Mouse (Mus musculus): Measurements from ENCODE around the gene Mark2. TPM values are rescaled to one million over a fixed set of nuclear protein-coding genes. Genes with fewer than 3 reads are reported as not detected.
A peak's percentile ranks its signal among the peaks of the same experiment; 100 is the strongest.
"Not testable (repeated sequence)": the region's sequence is repeated elsewhere in the genome, so short reads cannot be mapped to it uniquely, and the experiment has no call there.

Mark2 gene
- 61.2 and 62.8 TPM in 2 replicates for polyA plus RNA-seq (2016; fragmentation: Nextera tagmentation; extraction: Ambion mirVana)

GRCm38 (mm10) chr19:7341512-7342397 lies at the start of gene Mark2:
Gene Mark2, minus strand, starts transcription at chr19:7341860.
- 2% methylated on average over 57 of the region's 63 CpGs for WGBS
- ATAC-seq (ENCODE audit: insufficient number of reproducible peaks, insufficient read depth, low FRiP score, low TSS enrichment), result peak; percentile 91
- no peaks in the 10 kb centered on the region for H3K9me3 ChIP-seq
- peaks cover 30% of the 10 kb centered on the region for H3K4me1 ChIP-seq
- H3K27ac ChIP-seq, result peak within 1 kb of the TSS; percentile 89
- 0 out of 2 replicates have a peak, but pooled peaks cover 3% of the 10 kb centered on the region for H3K36me3 ChIP-seq
- H3K9ac ChIP-seq, result peak within 1 kb of the TSS; percentile 95
- H3K4me3 ChIP-seq, result peak within 1 kb of the TSS; percentile 91
- H3K4me2 ChIP-seq (replicated peaks), result peak within 1 kb of the TSS; percentile 92
- no peaks in the 10 kb centered on the region for H3K27me3 ChIP-seq

GRCm38 (mm10) chr19:7388488-7388887 lies 46.8 kb upstream of the Mark2 start:
- ATAC-seq (ENCODE audit: insufficient number of reproducible peaks, insufficient read depth, low FRiP score, low TSS enrichment), result no peak
- no peak overlapping the region for H3K4me2 ChIP-seq (replicated peaks)
- no peaks in the 10 kb centered on the region for H3K36me3 ChIP-seq
- H3K4me3 ChIP-seq, result no peak overlapping the region
- no peak overlapping the region for H3K27ac ChIP-seq
- no peaks in the 10 kb centered on the region for H3K27me3 ChIP-seq
- peaks cover 5% of the 10 kb centered on the region for H3K4me1 ChIP-seq
- 80% methylated on average over 6 of the region's 6 CpGs for WGBS
- peaks cover 11% of the 10 kb centered on the region; the same call in 1 of the 2 replicates for H3K9me3 ChIP-seq
- H3K9ac ChIP-seq, result no peak overlapping the region

GRCm38 (mm10) chr19:7386042-7386441 lies 44.4 kb upstream of the Mark2 start:
- H3K4me3 ChIP-seq, result no peak overlapping the region
- H3K9ac ChIP-seq, result no peak overlapping the region
- H3K9me3 ChIP-seq, result peaks cover 8% of the 10 kb centered on the region; the same call in 1 of the 2 replicates
- ATAC-seq (ENCODE audit: insufficient number of reproducible peaks, insufficient read depth, low FRiP score, low TSS enrichment), result no peak
- 75% methylated on average over 2 of the region's 2 CpGs for WGBS
- peaks cover 15% of the 10 kb centered on the region for H3K4me1 ChIP-seq
- no peak overlapping the region for H3K4me2 ChIP-seq (replicated peaks)
- no peaks in the 10 kb centered on the region for H3K27me3 ChIP-seq
- no peaks in the 10 kb centered on the region for H3K36me3 ChIP-seq
- no peak overlapping the region for H3K27ac ChIP-seq

GRCm38 (mm10) chr19:7382903-7383865 lies 41.5 kb upstream of the Mark2 start, which contains the start of gene Spindoc:
Gene Spindoc, minus strand, starts transcription at chr19:7382994.
- Histone ChIP-seq H3K36me3 (0 out of 2 replicates have a peak, but pooled peaks cover 7% of the 10 kb centered on the region), H3K4me2 (replicated peaks) (peak within 1 kb of the TSS; percentile 64), H3K9me3 (0 out of 2 replicates have a peak, but pooled peaks cover 3% of the 10 kb centered on the region), H3K4me1 (peaks cover 25% of the 10 kb centered on the region), H3K9ac (peak within 1 kb of the TSS; percentile 98), H3K4me3 (peak within 1 kb of the TSS; percentile 83), H3K27ac (peak within 1 kb of the TSS; percentile 92), H3K27me3 (no peaks in the 10 kb centered on the region)
- ATAC-seq (ENCODE audit: insufficient number of reproducible peaks, insufficient read depth, low FRiP score, low TSS enrichment), result peak; percentile 96
- WGBS, result under 1% methylated on average over 52 of the region's 52 CpGs

GRCm38 (mm10) chr19:7382248-7382902 lies 40.7 kb upstream of the Mark2 start:
- ATAC-seq (ENCODE audit: insufficient number of reproducible peaks, insufficient read depth, low FRiP score, low TSS enrichment), result peak; percentile 76
- Histone ChIP-seq H3K27ac (peak overlapping the region; percentile 92), H3K27me3 (no peaks in the 10 kb centered on the region), H3K36me3 (0 out of 2 replicates have a peak, but pooled peaks cover 7% of the 10 kb centered on the region), H3K9ac (peak overlapping the region; percentile 98), H3K9me3 (no peaks in the 10 kb centered on the region), H3K4me3 (peak overlapping the region; percentile 83), H3K4me2 (replicated peaks) (peak overlapping the region; percentile 64), H3K4me1 (peaks cover 25% of the 10 kb centered on the region)
- under 1% methylated on average over 60 of the region's 60 CpGs for WGBS

GRCm38 (mm10) chr19:7381906-7382247 lies 40.2 kb upstream of the Mark2 start:
- peak overlapping the region; percentile 98 for H3K9ac ChIP-seq
- no peaks in the 10 kb centered on the region for H3K9me3 ChIP-seq
- peak overlapping the region; percentile 92 for H3K27ac ChIP-seq
- ATAC-seq (ENCODE audit: insufficient number of reproducible peaks, insufficient read depth, low FRiP score, low TSS enrichment), result no peak
- WGBS, result 3% methylated on average over 8 of the region's 8 CpGs
- 0 out of 2 replicates have a peak, but pooled peaks cover 7% of the 10 kb centered on the region for H3K36me3 ChIP-seq
- peak overlapping the region; percentile 64 for H3K4me2 ChIP-seq (replicated peaks)
- peak overlapping the region; percentile 83 for H3K4me3 ChIP-seq
- no peaks in the 10 kb centered on the region for H3K27me3 ChIP-seq
- H3K4me1 ChIP-seq, result peaks cover 25% of the 10 kb centered on the region

- Histone ChIP-seq H3K36me3 (peaks cover 44% of the 10 kb centered on the region), H3K4me3 (no peak overlapping the region), H3K4me2 (replicated peaks) (no peak overlapping the region), H3K27ac (no peak overlapping the region), H3K9me3 (no peaks in the 10 kb centered on the region), H3K27me3 (no peaks in the 10 kb centered on the region), H3K4me1 (peaks cover 18% of the 10 kb centered on the region), H3K9ac (no peak overlapping the region)
- no peak for ATAC-seq (ENCODE audit: insufficient number of reproducible peaks, insufficient read depth, low FRiP score, low TSS enrichment)
- WGBS, result 76% methylated on average over 2 of the region's 2 CpGs
Measured at GRCm38 (mm10) chr19:7377639-7378038, 36.0 kb upstream of the Mark2 start.

- WGBS, result 95% methylated on average over 8 of the region's 8 CpGs
- Histone ChIP-seq H3K36me3 (peaks cover 72% of the 10 kb centered on the region), H3K27me3 (no peaks in the 10 kb centered on the region), H3K9me3 (no peaks in the 10 kb centered on the region), H3K27ac (no peak overlapping the region), H3K4me1 (no peaks in the 10 kb centered on the region), H3K9ac (no peak overlapping the region; the same call in 1 of the 2 replicates), H3K4me3 (no peak overlapping the region), H3K4me2 (replicated peaks) (no peak overlapping the region)
- ATAC-seq (ENCODE audit: insufficient number of reproducible peaks, insufficient read depth, low FRiP score, low TSS enrichment), result no peak
Measured at GRCm38 (mm10) chr19:7374491-7374890, 32.8 kb upstream of the Mark2 start.

- not testable (repeated sequence) for H3K27ac ChIP-seq; H3K4me2 ChIP-seq (replicated peaks); H3K9me3 ChIP-seq; H3K4me1 ChIP-seq; H3K9ac ChIP-seq; H3K27me3 ChIP-seq; H3K4me3 ChIP-seq; ATAC-seq (ENCODE audit: insufficient number of reproducible peaks, insufficient read depth, low FRiP score, low TSS enrichment)
- WGBS, result 88% methylated on average over 4 of the region's 4 CpGs
- peaks cover 74% of the 10 kb centered on the region for H3K36me3 ChIP-seq
Measured at GRCm38 (mm10) chr19:7369469-7369868, 27.8 kb upstream of the Mark2 start.

GRCm38 (mm10) chr19:7353636-7354035 lies 12.0 kb upstream of the Mark2 start:
- Histone ChIP-seq H3K36me3 (peaks cover 25% of the 10 kb centered on the region), H3K9ac (no peak overlapping the region), H3K4me3 (no peak overlapping the region), H3K4me1 (no peaks in the 10 kb centered on the region), H3K27me3 (no peaks in the 10 kb centered on the region), H3K9me3 (no peaks in the 10 kb centered on the region), H3K27ac (no peak overlapping the region), H3K4me2 (replicated peaks) (no peak overlapping the region)
- no peak for ATAC-seq (ENCODE audit: insufficient number of reproducible peaks, insufficient read depth, low FRiP score, low TSS enrichment)
- WGBS, result 55% methylated on average over 6 of the region's 6 CpGs
